Mouse (Mus musculus) hematopoietic stem cell, adult 5-6 weeks (primary cell): ENCODE data around the gene Cluh. TPM values are rescaled to one million over a fixed set of nuclear protein-coding genes. Genes with fewer than 3 reads are reported as not detected.

Experiments used
- ATAC-seq, 2 experiments: fragments of 125-278 bp in 1 of 2; replicated peaks in 1 of 2; 2 replicates each; pipeline ENCODE4 v1.8.0; 2016 to 2017; ENCODE audit warnings: inconsistent platforms in 2 of 2, mild to moderate bottlenecking in 2 of 2, moderate number of reproducible peaks in 2 of 2, low read depth in 1 of 2, moderate TSS enrichment in 1 of 2; ENCODE audit not compliant: low FRiP score in 2 of 2, poor library complexity in 2 of 2, severe bottlenecking in 2 of 2, insufficient read depth in 1 of 2, low TSS enrichment in 1 of 2
- total RNA-seq: library from RNA; stranded (forward); fragments of 172-1452, 232-1000 nt; gene quantifications from 2 replicates; pipeline ENCODE4 v1.2.3, GENCODE M21; 2017

The Cluh gene
- total RNA-seq, 1 experiment from 2014 or later, result 30.9 TPM

GRCm38 (mm10) chr11:74666776-74667581 is 17.7 kb downstream of the Cluh start:
- ATAC-seq, result no peak

GRCm38 (mm10) chr11:74667582-74668010 is 18.3 kb downstream of the Cluh start:
- ATAC-seq, result no peak

GRCm38 (mm10) chr11:74668466-74668865 is 19.2 kb downstream of the Cluh start:
- no peak for ATAC-seq

GRCm38 (mm10) chr11:74668971-74669370 is 19.7 kb downstream of the Cluh start:
- ATAC-seq, result no peak

- ATAC-seq, result no peak
These were observed 20.9 kb downstream of the Cluh start for GRCm38 (mm10) chr11:74670151-74670550.

GRCm38 (mm10) chr11:74671013-74671412 is 21.7 kb downstream of the Cluh start:
- ATAC-seq, result no peak

GRCm38 (mm10) chr11:74671839-74672238 is 22.5 kb downstream of the Cluh start:
- ATAC-seq, result no peak

GRCm38 (mm10) chr11:74672901-74673513 is 23.7 kb downstream of the Cluh start:
- no peak for ATAC-seq

GRCm38 (mm10) chr11:74673561-74673960 is 24.3 kb downstream of the Cluh start:
- ATAC-seq, result peak in 1 of 2 experiments; percentile 33; a peak in 1 of 4 replicates

GRCm38 (mm10) chr11:74674713-74675112 is 25.4 kb downstream of the Cluh start:
- no peak for ATAC-seq

GRCm38 (mm10) chr11:74675156-74675555 is 25.9 kb downstream of the Cluh start:
- ATAC-seq, result no peak

GRCm38 (mm10) chr11:74692151-74692550 is 42.9 kb downstream of the Cluh start:
- no peak for ATAC-seq

- ATAC-seq, result no peak
These were observed 50.2 kb downstream of the Cluh start for GRCm38 (mm10) chr11:74699505-74699904.

GRCm38 (mm10) chr11:74704068-74704467 is 54.8 kb downstream of the Cluh start:
- no peak for ATAC-seq

GRCm38 (mm10) chr11:74708781-74709180 is 59.5 kb downstream of the Cluh start:
- ATAC-seq, result no peak

GRCm38 (mm10) chr11:74710671-74711070 is 61.4 kb downstream of the Cluh start:
- ATAC-seq, result no peak

- ATAC-seq, result no peak
These were observed 66.8 kb downstream of the Cluh start for GRCm38 (mm10) chr11:74715971-74716525.
